Mouse (Mus musculus): Measurements from ENCODE around the gene Ppp2r5a.
A peak's percentile ranks its signal among the peaks of the same experiment; 100 is the strongest.
"Not testable (repeated sequence)": the region's sequence is repeated elsewhere in the genome, so short reads cannot be mapped to it uniquely, and the experiment has no call there.

Ppp2r5a gene

GRCm38 (mm10) chr1:191403074-191403473 lies at the start of gene Ppp2r5a:
Gene Ppp2r5a, minus strand, starts transcription at chr1:191403272.
- no peak for DNase-seq (ENCODE audit: low read depth, low spot score)

DNA sequence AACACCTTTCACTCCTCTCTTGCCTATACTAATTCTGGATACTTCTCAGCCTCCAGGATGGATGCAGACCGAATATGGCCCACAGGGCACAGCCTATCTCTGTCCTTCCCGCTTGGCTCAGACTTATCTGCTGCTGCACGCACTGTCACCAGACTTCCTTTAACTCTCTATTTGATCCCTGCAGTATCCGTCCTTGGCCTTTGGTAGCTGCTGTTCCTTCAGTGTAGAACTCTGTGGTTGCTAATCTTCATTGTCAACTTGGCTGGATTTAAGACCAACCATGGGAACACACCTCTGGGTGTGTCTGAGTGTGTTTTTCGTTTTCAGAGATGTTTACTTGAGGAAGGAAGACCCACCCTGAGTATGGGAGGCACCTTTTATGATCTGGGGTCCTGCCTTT lies 47.5 kb upstream of the Ppp2r5a start:
- DNase-seq (ENCODE audit: low read depth, low spot score) = no peak

- no peak for DNase-seq (ENCODE audit: low read depth, low spot score)
Observed at GRCm38 (mm10) chr1:191449537-191449936, 46.5 kb upstream of the Ppp2r5a start.

GRCm38 (mm10) chr1:191447391-191448016 lies 44.4 kb upstream of the Ppp2r5a start:
- DNase-seq (ENCODE audit: low read depth, low spot score) = no peak

DNA sequence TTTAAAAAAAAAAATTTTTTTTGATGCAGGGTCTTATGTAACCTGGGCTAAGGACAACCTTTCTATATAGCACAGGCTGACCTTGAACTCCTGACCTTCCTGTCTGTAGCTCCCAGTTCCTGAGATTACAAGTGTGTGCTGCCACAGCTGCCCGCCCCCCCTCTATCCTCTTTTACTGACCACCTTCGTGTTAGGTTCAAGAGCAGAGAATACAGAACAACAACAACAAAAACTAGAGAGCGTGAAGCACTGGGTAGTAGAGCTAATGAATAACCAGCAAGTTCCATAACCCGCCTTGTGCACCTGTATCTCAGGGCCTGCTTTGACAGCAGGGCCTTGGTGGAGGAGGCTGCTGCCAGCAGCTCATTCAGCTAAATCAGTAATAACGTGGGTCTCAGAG lies 43.2 kb upstream of the Ppp2r5a start:
- peak; percentile 34 for DNase-seq (ENCODE audit: low read depth, low spot score)

- DNase-seq (ENCODE audit: low read depth, low spot score) = peak; percentile 26
Observed at GRCm38 (mm10) chr1:191445831-191446258, 42.8 kb upstream of the Ppp2r5a start.

- no peak for DNase-seq (ENCODE audit: low read depth, low spot score)
Observed at GRCm38 (mm10) chr1:191445401-191445800, 42.3 kb upstream of the Ppp2r5a start.

DNA sequence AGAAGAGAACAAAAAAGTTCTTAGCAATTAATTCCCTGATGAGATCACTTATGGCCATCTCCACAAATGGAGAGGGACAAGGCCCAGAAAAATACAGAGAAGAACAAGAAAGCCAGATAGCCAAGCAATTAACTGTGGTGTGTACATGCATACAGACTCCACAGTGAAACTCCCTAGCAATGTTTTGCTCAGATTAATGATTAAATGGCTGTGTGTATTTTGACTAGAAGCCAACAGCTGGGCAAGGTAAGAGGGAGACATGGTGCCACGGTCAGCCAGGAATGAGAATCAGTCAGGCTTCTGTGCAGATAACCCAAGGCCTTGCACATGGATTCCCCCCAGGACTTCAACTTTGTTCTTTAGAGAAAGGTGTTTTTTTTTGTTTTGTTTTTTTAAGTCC lies 41.4 kb upstream of the Ppp2r5a start:
- DNase-seq (ENCODE audit: low read depth, low spot score) = no peak

DNA sequence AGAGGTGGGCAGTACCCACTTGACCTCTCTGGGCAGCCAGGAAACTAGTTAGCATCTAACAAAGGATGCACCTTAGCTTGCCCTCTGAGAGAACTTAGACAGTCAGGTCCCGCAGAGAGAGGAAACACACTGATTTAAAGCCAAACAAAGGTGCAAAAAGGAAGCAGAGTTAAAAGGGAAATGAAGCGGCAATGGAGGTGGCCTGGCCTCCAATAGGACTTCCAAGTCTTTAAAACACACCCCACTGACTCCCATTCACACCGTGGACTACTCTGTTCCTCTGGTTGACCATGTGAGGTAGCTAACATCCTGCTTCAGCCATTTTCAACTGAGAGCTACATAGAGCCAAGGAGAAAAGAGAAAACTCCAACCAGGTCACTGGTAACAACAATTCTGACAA lies 35.9 kb upstream of the Ppp2r5a start:
- peak; percentile 58 for DNase-seq (ENCODE audit: low read depth, low spot score)

GRCm38 (mm10) chr1:191438546-191438945 lies 35.5 kb upstream of the Ppp2r5a start:
- DNase-seq (ENCODE audit: low read depth, low spot score) = peak; percentile 63

DNA sequence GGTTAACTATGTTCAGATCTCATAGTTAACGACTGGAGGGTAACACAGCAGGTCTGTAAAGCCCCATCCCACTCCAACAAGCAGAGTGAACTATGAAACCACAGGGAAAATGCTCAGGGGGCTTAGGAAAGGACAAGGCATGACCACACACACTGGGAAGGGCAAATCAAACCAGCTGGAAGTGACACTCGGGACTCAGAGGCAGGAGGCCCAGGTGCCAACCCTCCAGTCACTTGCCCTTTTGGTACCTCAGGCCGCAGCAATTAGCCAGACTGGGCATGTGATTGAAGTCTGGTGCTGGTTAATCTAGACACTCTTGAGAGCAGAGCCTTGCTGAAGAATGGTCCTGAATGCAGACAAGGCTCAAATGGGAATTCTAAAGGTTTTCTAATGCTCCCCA lies 33.6 kb upstream of the Ppp2r5a start:
- DNase-seq (ENCODE audit: low read depth, low spot score) = no peak

DNA sequence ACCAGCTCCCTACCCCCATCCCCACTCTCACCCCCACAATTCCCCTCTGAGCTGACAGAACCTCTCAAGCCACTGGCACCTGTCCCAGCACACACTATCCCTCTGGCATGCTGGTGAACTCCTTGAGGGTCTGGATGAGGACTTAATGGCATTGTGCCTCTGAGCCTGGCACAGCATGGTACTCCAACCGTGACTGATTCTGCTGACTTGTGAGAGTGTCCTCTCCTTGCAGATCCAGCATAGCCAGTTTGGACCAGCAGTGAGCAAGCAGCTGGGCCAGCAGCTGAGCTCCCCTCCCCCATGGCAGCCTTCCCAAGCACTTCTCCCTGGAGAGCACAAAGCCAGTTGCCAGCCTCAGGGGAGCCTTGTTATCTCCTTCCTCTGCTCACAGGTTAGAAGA lies 32.3 kb upstream of the Ppp2r5a start:
- peak; percentile 36 for DNase-seq (ENCODE audit: low read depth, low spot score)

- DNase-seq (ENCODE audit: low read depth, low spot score) = peak; percentile 64
Observed at GRCm38 (mm10) chr1:191432531-191432930, 29.5 kb upstream of the Ppp2r5a start.

DNA sequence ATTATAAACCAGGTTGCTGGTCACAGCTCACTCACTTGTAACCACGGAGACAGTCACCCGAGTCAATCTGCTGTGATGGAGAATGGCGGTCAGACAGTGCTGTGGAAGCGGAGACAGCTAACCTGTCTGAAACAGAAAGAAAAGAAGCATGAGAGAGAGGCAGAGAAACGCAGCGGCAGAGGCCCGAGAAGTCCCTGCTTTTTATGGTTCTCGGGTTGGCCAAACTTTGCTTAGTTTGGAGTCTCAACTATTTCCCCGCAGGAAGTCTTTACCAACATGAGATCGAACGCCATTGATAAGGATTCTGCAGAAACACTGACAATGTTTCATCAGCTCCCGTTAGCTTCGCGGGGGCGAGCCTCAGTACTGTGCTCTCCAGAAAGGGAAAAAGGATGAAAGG lies 29.0 kb upstream of the Ppp2r5a start:
- no peak for DNase-seq (ENCODE audit: low read depth, low spot score)

DNA sequence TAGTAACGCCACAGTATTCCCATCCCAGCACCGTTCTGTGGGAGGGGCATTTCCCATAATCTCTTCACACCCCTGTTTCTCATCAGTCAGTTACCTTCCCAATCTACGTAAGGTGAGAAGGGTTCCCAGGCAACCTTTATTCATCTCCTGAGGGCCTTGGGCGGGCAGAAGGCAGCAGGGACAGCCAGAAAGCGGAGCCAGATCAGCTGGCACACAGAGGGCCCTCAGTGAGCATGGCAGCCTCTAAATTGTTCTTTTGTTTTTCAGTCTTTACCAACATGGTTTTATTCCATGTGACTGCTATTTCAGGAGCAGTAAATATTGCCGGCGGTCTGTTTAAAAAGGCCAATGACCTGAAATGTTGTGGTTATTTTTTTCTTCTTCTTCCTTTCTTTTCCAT lies 27.0 kb upstream of the Ppp2r5a start:
- DNase-seq (ENCODE audit: low read depth, low spot score) = no peak

DNA sequence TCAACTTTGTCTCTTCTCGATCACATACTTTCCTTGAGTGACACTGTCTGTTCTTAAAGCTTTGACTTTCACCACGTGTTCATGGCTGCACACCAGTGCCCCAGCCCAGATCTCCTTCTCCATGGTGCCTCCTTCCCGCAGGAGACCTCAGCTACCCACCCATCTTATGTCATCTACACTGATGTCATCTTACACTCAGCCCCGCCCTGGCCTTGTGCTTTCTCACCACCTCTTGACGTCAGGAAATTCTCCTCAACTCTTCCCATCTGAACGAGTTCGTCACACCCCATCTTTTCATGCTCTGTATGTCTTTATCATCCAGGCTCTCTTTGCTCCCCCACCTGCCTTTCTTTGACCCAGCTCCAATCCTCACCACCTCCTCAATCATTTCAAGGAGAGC lies 22.8 kb upstream of the Ppp2r5a start:
- no peak for DNase-seq (ENCODE audit: low read depth, low spot score)

GRCm38 (mm10) chr1:191423201-191423600 lies 20.1 kb upstream of the Ppp2r5a start:
- no peak for DNase-seq (ENCODE audit: low read depth, low spot score)

DNA sequence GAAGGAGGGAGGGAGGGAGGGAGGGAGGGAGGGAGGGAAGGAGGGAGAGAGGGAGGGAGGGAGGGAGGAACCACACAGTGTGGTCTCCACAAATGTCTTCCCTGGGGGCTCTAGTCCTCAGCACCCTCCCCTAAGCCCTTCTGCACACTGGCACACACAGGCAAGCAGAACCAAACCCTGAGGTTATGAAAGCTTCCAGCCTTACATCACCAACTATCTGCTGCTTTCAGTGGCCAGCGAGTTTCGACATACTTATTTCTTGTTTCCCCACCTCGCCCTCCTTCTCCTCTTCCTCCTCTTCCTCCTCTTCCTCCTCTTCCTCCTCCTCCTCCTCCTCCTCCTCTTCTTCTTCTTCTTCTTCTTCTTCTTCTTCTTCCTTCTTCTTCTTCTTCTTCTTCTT lies 19.6 kb upstream of the Ppp2r5a start:
- DNase-seq (ENCODE audit: low read depth, low spot score) = not testable (repeated sequence)

GRCm38 (mm10) chr1:191422164-191422563 lies 19.1 kb upstream of the Ppp2r5a start:
- no peak for DNase-seq (ENCODE audit: low read depth, low spot score)

GRCm38 (mm10) chr1:191421426-191421999 lies 18.4 kb upstream of the Ppp2r5a start:
- no peak for DNase-seq (ENCODE audit: low read depth, low spot score)

DNA sequence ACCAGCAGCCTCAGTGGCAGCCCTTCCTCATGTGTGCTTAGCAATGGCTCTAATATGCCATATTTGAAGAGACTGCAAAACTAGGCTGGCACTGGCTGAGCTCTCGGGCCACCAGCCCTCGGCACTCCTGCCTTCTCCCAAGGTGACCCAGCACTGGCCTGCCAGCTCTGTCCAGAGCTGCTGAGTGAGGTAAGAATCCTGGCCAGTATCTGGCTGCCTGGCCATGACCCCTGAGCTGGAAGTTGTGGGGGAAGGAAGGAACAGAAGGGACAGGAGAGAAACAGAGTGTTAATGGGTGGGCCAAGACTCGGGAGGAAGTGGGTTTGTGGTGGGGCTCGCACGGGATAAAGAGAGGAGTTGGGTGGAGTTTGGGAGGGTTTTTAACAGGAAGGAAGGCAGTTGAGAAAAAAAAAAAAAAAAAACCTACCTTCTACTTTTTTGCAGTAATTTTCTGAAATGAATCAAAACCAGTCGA lies 17.9 kb upstream of the Ppp2r5a start:
- DNase-seq (ENCODE audit: low read depth, low spot score) = peak; percentile 41

DNA sequence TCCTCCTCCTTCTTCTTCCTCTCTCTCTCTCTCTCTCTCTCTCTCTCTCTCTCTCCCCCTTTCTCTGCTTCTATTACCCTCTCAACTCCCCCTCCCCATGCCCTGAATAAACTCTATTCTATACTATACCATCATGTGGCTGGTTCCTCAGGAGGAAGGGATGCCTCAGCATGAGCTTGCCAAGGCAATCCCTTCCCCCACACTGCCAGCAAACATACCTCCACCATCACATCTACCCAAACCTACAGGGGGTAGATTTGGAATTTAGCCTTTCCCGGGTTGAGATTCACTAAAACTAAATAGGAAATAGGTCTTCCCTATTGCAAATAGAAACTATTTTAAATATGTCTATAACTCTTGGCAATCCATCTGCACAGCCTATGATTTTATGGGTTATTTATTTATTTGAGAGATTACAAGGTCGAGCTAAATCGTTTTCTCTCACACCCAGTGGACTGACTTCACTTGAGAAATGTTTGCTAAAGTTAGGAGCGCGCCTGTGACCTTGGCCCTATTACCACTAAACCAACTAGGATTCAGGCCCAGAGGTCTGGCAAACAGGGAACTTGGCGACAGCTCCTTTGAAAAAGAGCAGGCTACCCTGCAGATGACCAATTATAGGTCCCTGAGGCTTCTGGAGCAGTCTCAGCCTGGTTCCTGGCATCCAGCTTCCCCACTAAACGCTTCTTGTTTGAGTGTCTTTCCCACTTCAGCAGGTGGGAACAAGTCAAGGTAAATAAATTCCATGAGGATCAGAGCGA lies 17.1 kb upstream of the Ppp2r5a start:
- DNase-seq (ENCODE audit: low read depth, low spot score) = peak; percentile 69

- DNase-seq (ENCODE audit: low read depth, low spot score) = peak; percentile 61
Observed at GRCm38 (mm10) chr1:191419421-191419820, 16.3 kb upstream of the Ppp2r5a start.
